Mouse (Mus musculus): ENCODE data around the gene Wdr37.
A peak's percentile ranks its signal among the peaks of the same experiment; 100 is the strongest.

Wdr37 gene

DNA sequence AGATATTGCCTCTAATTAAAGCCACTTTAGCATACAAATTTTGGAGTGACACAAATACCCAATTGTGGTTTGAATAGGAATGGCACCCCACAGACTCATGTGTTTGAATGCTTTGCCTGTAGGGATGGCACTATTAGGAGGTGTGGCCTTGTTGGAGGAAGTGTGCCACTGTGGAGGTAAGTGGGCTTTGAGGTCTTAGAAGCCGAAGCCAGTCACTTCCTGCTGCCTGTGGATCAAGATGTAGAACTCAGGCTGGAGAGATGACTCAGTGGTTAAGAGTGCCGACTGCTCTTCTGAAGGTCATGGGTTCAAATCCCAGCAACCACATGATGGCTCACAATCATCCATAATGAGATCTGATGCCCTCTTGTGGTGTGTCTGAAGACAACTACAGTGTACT, 30.8 kb downstream of the Wdr37 start:
- no peak for DNase-seq (ENCODE audit: extremely low spot score)

DNA sequence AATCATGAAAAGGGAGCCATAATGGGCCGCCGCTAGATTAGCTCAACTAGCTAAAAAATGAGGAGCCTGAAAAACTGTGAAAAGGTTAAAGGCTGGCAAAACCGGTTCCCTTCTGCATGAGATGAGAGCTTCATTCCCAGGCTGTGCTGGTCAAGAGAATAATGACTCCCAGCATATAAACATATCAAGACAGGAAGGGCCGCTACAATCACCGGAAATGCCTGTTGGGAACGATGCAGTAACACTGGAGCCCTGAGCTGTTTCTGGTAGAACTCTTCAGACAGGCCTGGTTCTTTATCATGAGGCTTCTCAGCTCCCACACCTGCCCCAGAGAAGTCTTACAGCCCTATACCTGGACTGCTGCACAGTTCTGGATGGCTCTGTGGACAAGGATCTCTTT, 31.8 kb downstream of the Wdr37 start:
- DNase-seq (ENCODE audit: extremely low spot score), result no peak

DNA sequence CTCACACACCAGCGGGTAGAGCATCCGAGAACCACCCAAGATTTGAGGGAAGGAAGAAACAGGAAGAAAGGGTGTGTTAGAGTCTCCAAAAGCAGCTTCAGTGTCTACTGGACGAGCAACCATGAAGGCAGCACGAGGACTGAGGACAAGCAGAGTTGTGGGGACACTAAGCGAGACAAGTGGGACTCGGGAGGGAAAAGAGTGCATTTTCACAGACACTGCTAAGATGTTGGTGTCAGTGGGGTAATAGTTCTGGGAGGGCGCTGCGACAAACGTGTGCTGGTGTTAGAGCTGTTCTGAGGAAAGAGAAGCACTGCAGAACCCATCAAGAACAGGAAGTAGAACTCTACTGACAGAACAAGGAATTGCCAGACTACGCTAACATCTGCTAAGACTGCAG, 32.6 kb downstream of the Wdr37 start:
- no peak for DNase-seq (ENCODE audit: extremely low spot score)

DNA sequence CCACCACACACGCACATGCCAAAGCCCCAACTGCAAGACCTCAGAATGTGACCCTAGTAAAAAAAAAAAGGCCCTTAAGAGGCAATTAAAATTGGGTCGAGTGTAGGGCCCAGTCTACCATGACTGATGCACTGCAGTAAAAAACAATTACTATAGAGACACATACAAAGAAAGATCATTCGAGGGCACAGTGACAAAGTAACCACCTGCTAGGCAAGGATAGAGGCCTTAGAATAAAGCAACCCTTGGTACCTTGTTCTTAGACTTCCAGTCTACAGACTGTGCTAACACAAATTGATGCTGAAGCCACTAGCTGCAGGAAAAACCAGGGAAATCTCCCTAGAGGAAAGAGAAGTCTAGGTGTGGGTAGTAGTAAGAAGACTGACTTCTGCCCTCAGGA, 33.3 kb downstream of the Wdr37 start:
- no peak for DNase-seq (ENCODE audit: extremely low spot score)

DNA sequence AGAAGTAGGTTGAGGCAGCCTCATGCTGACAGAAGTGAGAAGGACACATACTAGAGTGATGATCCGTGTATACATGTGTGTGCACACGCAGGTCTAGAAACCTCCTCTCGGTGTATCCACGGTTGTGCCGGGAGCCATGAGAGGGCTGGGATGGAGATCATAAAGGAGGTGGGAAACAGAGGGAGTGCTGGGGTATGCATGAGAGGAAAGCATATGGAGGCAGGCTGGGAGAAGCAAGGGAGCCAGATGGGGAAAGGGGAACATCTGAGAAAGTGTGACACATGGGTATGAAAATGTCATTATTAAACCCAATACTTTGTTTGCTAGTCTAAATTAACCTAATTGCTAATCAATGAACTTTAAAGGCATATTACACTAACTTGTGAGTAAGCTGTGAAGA, 37.1 kb downstream of the Wdr37 start:
- no peak for DNase-seq (ENCODE audit: extremely low spot score)

DNA sequence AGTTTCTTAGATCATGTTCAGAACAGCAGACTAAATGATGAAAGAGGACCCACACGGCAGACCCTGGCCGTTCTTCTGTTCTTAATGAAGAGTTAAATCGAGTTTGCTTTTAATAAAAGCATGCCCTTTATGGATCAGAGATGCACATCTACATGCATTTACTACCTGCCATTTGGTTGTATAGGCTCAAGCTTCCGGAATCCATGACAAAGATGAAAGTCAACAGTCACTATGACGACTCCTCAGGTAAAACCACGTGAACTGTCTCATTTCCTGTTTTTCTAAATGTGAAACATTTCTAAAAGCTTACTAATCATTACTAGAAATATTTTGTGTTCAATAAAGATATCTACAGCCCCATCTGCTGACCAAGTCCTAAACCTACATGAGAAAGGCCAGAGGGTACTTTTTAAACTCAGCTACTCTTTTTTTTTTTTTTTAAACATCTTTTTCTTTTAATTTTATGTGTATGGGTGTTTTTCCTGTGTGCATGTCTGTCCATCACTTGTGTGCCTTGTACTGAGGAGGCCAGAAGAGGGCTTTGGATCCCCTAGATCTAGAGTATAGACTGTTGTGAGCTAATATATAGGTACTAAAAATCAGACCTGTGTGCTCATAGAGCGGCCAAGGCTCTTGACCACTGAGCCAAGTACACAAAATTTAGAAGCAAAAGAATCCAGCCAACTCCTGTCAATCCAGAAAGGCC, 40.0 kb downstream of the Wdr37 start:
- DNase-seq (ENCODE audit: extremely low spot score), result no peak

DNA sequence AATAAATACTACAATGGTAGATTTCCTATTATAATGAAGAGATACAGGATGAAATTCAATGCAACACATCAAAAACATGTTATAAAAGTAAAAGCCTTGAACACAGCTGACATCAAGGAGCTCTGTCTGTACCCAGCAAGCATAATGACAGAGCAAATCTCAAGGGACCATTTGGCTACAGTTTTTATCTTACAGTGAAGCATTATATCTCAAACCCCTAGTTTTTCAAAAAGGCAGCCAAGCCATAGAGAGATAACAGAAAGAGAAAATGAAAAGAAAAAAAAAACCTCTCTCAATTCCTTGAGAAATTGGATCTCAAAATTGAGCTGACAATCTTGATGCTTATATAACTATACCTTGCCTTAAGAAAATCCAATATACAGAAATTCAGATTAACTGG, 41.0 kb downstream of the Wdr37 start:
- DNase-seq (ENCODE audit: extremely low spot score), result no peak

DNA sequence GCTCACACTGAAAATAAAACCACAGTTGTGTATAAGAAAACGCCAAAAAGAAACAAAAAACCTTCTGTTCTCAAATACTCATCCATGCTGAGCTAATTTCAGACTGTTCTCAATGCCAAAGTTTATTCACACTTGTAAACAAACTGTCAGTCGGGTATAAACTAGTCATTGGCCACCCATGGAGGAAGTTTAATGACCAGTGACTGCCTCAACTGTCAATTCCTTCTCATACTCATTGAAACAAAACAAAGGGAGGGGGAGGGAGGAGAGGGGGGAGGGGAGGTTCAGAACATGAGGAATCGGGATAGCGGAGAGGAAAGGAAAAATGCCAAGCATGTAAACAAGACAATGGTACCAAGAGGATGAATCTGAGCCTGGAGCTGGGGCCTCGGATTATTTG, 41.9 kb downstream of the Wdr37 start:
- no peak for DNase-seq (ENCODE audit: extremely low spot score)

DNA sequence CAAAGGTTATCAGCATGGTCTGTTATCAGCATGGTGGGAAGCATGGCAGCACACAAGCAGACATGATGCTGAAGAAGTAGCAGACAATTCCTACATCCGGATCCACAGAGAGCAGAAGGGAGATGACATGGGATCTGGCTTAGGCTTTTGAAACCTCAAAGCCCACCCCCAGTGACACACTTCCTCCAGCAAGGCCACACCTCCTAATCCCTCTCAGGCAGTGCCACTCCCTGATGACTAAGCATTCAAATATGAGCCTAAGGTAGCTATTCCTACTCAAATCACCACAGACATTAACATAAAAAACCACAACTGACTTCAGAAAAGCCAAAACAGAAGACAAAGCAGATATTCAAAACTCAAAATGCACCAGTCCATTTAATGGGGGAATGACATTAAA, 42.8 kb downstream of the Wdr37 start:
- DNase-seq (ENCODE audit: extremely low spot score), result no peak

DNA sequence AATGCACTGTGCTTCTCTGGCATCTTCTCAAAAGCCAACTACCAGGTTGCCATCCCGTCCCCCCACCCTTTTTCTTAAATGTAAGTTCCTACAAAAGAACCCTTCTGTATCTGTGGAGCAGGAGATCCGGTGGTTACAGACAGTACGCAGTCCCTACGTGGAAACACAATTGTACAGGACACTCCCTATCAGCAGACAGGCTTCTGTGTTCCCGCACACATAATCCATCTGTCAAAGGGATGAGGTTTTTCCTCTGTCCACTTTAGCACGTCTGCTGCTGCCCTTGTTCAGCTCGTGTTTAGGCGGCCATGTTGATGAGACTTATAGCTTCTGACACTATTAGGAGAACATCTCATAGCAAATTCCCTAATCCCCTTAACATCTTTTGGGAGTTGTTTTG, 48.2 kb downstream of the Wdr37 start:
- no peak for DNase-seq (ENCODE audit: extremely low spot score)

DNA sequence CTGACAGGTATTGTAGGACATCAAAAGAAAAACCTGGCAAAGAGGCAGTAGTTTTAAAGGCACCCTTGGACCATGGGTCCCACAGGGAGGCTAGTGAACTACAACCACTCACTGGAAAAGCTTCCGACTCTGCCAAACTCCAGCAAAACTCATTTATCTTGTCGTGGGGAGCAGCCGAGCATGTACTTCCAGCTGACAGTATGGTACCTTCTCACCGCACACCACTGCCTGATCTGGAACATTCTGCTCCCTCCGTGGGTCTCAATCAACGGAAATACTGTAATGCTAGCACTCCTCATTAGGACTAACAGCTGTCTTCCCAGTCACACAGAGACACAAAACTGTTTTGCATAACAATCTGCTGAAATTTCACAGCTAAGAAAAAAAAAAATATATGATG, 48.6 kb downstream of the Wdr37 start:
- no peak for DNase-seq (ENCODE audit: extremely low spot score)

DNA sequence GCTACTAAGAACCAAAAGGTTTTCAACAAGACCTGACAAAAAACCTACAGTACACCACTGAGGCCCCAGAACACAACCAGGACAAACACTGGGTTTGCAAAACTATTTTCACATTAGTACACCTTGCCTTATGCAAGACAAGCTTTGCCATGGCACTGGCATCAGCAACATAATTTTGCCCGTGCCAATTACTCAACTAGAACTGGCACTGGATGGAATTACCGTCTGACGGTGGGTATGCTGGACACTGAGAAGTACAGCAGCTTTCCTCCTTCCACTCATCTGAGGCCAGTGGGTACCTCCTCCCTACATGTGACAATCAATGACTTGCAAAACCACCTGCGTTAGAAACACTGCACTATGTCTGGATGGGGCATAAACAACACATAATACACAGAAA, 49.5 kb downstream of the Wdr37 start:
- DNase-seq (ENCODE audit: extremely low spot score), result no peak

DNA sequence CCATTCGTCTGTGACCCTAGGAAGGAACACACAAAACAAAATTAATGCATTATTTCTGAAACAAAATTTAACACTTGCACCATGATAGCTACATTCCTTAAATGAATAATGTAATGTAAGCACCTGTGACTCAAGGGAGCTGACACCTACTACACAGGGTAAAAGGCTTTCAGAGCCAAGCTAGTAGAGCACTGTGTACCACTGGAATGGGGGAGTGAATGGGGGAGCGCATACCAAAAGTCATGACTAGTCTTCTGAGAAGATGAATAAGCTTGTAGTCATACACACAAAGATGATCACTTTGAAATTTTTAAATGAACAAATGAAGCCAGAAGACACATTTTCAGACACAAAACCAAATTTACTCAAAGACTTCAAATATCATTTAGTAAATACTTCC, 65.8 kb downstream of the Wdr37 start:
- no peak for DNase-seq (ENCODE audit: extremely low spot score)

DNA sequence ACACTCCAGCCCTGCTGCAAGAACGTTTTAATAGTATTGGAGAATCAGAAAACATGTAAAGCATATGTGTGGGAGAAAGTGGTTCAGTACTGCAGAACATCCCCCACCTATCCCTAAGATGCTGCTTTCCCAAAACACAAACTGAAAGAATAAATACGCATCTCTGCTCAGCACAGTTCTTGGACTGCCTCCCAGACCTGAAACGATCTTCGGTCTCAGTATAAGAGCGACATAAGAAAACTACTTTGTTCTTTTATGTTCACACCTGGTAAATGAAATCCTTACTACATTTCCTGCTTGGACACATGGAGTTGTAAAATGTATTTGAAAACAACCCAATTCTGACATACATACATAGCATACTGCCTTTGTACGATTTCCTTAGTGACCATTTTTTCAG, 71.1 kb downstream of the Wdr37 start:
- DNase-seq (ENCODE audit: extremely low spot score), result no peak

DNA sequence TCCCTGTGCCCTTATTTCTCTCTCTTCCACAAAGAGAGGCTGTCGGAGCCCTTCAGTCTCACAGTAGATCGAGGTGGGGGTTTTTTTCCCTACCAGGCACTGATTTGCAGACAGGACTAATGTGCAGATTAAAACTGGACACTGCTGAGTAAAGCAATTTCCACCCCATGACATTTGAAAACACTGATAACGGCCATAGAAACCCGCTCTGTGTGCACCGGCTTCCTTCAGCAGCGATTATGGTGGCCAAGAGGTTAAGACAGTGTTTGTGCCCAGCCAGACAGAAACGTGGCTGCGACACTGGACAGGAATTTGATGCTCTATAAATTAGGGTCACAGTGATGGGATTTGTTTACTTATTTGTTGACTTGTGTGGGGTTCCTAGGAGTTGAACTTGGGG, 78.5 kb downstream of the Wdr37 start:
- no peak for DNase-seq (ENCODE audit: extremely low spot score)

DNA sequence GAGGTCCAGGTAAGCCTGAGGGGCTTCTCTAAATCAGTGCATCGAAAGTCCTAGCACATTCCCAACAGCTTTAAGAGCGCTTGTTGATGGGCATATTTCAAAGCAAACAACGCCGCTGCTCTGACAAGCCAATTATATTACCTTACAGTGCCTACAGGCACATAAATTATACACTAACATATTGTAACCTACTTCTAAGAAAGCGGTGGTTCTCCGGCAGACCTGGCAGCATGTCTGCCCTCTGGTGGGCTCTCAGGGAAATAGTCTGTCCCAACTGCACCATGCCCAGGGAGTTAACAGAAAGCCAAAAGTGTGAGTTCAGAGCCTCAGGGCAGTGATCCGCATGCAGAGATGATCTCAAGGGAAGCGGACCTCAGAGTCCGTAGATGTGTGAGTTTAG, 86.5 kb downstream of the Wdr37 start:
- peak; percentile 34 for DNase-seq (ENCODE audit: extremely low spot score)

DNA sequence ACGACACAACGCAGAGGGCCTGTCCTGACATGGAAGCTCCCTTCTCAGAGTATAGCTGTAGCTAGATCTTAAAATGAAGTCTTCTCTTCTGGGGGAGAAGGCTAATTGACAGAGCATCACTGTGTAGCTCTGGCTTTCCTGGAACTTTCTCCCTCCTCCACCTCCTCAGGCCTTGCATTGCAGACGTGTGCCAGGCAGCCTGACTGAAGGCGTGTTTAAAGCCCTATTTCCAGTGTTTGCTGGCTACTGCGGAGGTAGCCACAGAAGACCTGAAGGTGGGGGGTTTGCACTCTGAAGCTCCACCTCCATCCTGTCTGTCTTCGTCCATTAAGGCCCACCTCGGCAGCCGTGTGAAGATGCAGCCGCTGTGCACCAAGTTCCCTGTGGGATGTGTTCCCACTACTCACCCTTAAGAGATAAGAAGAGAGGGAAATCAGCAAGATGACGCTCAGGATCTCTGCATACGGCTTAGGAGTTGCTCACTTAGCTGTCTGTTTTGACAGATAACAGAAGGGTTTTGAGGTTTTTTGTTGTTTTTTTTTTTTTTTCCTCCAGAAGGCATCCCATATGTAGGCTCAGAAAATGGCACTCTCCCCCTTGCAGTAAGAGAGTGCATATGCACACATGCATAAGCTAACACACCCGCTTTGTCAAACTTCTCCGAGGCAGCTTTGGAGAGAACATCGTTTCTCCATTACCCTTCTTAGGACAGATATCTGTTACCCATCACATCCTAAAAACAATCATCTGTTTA, 87.2 kb downstream of the Wdr37 start:
- DNase-seq (ENCODE audit: extremely low spot score), result no peak

DNA sequence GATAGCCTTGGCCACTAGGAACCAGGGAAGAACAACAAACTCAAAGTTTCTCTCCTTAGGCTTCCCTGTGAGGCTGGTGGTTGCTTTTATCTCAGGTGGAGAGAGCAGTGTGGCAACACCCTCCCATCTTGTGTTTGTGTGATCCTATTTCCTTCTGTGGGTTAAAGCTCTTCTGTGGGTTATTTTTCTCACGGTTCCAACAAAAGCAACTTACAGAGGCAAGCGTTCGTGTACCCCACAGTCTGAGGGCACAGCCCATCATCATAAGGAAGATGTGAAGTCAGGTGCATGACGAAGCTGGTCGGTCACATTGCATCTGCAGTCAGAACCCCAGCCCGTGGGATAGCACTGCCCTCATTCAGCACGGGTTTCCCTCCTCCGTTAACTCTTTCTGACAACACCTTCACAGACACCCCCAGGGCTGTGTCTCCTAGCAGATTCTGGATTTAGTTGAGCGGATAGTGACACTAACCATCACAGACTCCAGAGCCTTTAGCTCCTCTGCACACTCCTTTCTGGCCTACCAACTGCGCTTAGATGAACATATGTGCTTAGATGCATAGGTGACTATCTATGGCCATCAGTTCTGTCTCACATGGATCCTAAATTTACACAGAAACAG, 87.9 kb downstream of the Wdr37 start:
- DNase-seq (ENCODE audit: extremely low spot score), result no peak

DNA sequence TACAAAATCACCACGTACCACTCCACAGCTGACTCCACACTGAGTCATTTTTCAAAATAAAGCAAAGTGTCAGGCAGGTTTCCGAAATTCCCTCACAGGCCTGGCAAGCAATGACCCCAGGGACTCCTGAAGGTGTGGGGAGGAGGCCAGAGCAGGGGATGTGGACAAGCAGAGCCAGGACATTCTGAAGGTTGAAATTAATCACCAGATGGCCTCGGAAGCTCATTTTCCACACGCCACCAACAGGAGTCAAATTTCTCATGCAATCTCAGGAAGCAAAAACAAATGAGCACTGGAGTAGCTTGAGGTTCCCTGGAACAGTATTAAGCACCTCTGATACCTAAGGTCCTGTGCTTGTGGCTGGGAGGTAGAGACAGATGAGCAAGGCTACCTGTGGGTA, 89.1 kb downstream of the Wdr37 start:
- DNase-seq (ENCODE audit: extremely low spot score), result peak; percentile 10

DNA sequence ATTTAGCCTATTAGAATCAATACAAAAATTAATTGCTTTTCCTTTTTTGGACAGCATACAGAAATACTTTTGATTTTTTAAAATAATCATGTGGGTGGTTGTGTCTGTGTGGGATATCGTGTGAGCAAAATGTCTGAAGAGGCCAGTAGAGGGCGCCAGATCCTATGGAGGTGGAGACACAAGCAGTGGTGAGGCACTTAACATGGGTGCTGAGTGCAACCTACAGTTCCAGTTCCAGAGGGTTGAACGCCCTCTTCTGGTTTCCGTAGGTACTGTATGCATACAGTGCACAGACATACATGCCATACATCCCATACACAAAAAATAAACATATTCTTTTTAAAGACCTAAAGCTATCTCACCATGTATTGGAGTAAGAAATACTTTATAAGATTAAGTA, 91.3 kb downstream of the Wdr37 start:
- DNase-seq (ENCODE audit: extremely low spot score), result peak; percentile 38

DNA sequence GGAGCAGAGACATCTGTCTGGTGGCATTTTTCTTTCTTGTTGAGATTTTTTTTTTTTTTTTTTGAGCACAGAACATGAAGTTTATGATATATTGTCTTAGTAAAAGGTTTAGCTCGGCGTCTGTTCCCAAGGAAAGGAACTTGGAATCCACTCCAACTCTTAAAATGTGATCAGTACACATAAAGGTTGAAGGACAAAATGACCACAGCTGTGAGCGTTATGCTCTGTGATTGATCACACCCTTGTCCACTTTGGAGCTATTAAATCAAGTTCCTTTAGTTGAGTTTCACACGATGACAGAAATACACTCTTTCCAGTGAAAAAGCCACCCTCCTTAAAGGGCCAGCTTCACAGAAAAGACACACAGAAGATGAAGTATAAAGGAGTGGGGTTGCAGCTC, 101.1 kb downstream of the Wdr37 start:
- DNase-seq (ENCODE audit: extremely low spot score), result no peak

DNA sequence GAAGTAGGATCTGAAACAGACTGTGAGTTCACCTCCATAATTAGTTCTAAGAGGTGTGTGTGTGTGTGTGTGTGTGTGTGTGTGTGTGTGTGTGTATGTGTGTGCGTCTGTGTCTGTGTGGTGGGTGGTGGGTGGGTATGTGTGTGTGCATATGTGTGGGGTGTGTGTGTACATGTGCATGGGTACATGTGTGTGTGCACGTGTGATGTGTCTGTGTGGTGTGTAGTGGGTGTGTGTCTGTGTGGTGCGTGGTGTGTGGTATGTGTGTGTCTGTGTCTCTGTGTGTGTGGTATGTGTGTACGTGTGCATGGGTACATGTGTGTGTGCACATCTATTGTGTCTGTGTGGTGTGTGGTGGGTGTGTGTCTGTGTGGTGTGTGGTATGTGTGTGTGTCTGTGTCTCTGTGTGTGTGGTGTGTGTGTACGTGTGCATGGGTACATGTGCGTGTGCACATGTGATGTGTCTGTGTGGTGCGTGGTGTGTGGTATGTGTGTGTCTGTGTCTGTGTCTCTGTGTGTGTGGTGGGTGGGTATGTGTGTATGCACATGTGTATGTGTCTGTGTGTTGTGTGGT, 102.0 kb downstream of the Wdr37 start:
- DNase-seq (ENCODE audit: extremely low spot score), result no peak

DNA sequence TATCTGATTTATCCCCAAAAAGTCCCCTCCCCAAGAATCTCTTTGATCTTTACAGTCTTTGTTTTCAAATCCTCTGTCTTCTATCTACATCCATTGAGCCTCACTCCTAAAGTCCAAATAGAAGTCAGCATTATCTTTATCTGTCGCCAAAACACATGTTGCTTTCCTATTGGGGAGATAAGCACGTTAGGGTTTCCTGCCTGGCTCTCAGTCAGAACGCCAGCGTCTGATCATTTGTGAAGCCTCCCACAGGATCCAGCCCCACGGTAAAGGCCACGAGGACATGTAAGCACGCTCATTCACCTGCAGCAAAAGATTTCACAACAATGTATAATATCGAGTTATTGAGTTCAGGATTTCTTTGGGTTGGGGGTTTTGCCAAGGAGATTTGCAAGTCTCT, 110.8 kb downstream of the Wdr37 start:
- DNase-seq (ENCODE audit: extremely low spot score), result no peak
